8 mouse cellular contexts compared by ENCODE assay signal in the genomic region with DNA sequence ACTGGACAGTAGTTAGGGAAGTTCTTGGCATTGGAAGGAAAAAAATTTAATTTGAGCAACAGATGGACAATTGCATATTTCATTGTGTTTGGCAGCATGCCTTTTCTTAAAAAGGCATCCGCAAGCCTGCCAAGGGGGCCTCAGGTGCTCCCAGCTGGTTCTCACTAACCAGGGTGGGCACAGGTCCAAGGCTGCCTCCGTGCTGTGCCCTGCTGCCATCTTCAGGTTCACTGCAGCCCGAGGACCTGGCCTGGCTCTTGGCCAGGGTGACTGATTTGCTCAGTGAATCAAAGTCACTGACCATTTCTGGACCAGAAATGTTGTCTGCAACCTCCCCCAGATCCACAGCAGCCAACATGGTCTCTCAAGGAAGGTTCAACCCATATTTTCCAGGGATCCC.
DNase-seq lines count a peak whose midpoint lies in the region; ATAC-seq and TF ChIP-seq lines count a peak whose summit lies in the region.

No protein-coding gene starts in this region.

- H3K4me3 ChIP-seq in heart, embryonic 12.5 days: no peak overlapping the region
- no peak overlapping the region for H3K4me3 ChIP-seq in lung, postnatal 0 days (ENCODE audit: low read depth, low read length)

- H3K36me3 ChIP-seq in heart, embryonic 12.5 days: no peaks in the 10 kb centered on the region
- no peaks in the 10 kb centered on the region for H3K36me3 ChIP-seq in lung, postnatal 0 days (ENCODE audit: insufficient read depth, low read length)

- no peak for ATAC-seq in heart, embryonic 12.5 days (ENCODE audit: insufficient number of reproducible peaks, low FRiP score)
- ATAC-seq in lung, postnatal 0 days: no peak

- no peak for TF ChIP-seq EP300 in lung, postnatal 0 days (IDR thresholded peaks at IDR 0.05)

- H3K4me1 ChIP-seq in heart, embryonic 12.5 days (replicated peaks): no peaks in the 10 kb centered on the region
- H3K4me1 ChIP-seq in lung, postnatal 0 days (ENCODE audit: insufficient read depth, low read depth, low read length): no peaks in the 10 kb centered on the region

- no peak overlapping the region for H3K4me2 ChIP-seq in heart, embryonic 12.5 days
- no peak overlapping the region for H3K4me2 ChIP-seq in lung, postnatal 0 days (replicated peaks; ENCODE audit: low read depth, low read length)

- H3K9ac ChIP-seq in heart, embryonic 12.5 days: no peak overlapping the region
- H3K9ac ChIP-seq in lung, postnatal 0 days (replicated peaks; ENCODE audit: low read depth): no peak overlapping the region

- TF ChIP-seq CTCF in lung, postnatal 0 days (IDR thresholded peaks at IDR 0.05): no peak

- 67% methylated on average over 3 of the region's 3 CpGs for WGBS in heart, embryonic 12.5 days
- WGBS in lung, postnatal 0 days: 21% methylated on average over 3 of the region's 3 CpGs

- intact Hi-C loops in left cerebral cortex, postnatal 14 days (cut with DNase I): no loop called here

- no peaks in the 10 kb centered on the region for H3K9me3 ChIP-seq in heart, embryonic 12.5 days (replicated peaks)
- no peaks in the 10 kb centered on the region for H3K9me3 ChIP-seq in lung, postnatal 0 days (ENCODE audit: low read length)

- 0 out of 2 replicates have a peak, but pooled peaks cover 4% of the 10 kb centered on the region for H3K27me3 ChIP-seq in heart, embryonic 12.5 days (replicated peaks)
- H3K27me3 ChIP-seq in lung, postnatal 0 days (replicated peaks; ENCODE audit: insufficient read depth, low read length): no peaks in the 10 kb centered on the region

- H3K27ac ChIP-seq in heart, embryonic 12.5 days (ENCODE audit: poor library complexity, severe bottlenecking): no peak overlapping the region
- no peak overlapping the region for H3K27ac ChIP-seq in lung, postnatal 0 days (ENCODE audit: low read length)

- peak; percentile 90 for DNase-seq in heart, adult 11 months
- DNase-seq in lung, postnatal 0 days (ENCODE audit: low spot score): peak; percentile 13
- no peak for DNase-seq in lung, adult 18-20 months
- DNase-seq in cerebellum, adult 9-11 months: peak; percentile 80
- DNase-seq in left cerebral cortex, postnatal 14 days (ENCODE audit: low spot score in 2 of 2): peak; percentile 21 to 47
- DNase-seq in c-Kit-positive CD71-positive TER-119-positive erythroid progenitor cells, embryonic 14.5 days (ENCODE audit: low spot score): no peak
- no peak for DNase-seq in adipocyte (ENCODE audit: low spot score)

Comparison
In these comparisons a context has a peak if more than half of its experiments do, and no peak if none do; other contexts are left out.
1. DNase-seq: peak in heart, adult 11 months (single experiment), lung, postnatal 0 days (single experiment), cerebellum, adult 9-11 months (single experiment) and left cerebral cortex, postnatal 14 days (2 of 2); none in lung, adult 18-20 months (0 of 2), c-Kit-positive CD71-positive TER-119-positive erythroid progenitor cells, embryonic 14.5 days (single experiment) and adipocyte (single experiment).